Mouse (Mus musculus) granulocyte monocyte progenitor cell, adult 5-6 weeks (primary cell): ENCODE data around the gene Tnfsf12. TPM values are rescaled to one million over a fixed set of nuclear protein-coding genes. Genes with fewer than 3 reads are reported as not detected.
"Not testable (repeated sequence)": the region's sequence is repeated elsewhere in the genome, so short reads cannot be mapped to it uniquely, and the experiment has no call there.

Source experiments
- ATAC-seq: replicated peaks from 2 replicates; pipeline ENCODE4 v1.8.0; 2016; ENCODE audit warnings: mild to moderate bottlenecking, moderate TSS enrichment, inconsistent platforms; ENCODE audit not compliant: poor library complexity, severe bottlenecking
- total RNA-seq, 2 experiments: library from RNA; stranded (forward) in 1 of 2; stranded (reverse) in 1 of 2; fragments of 200-712, 200-1000 nt in 1 of 2; fragments of >200 nt in 1 of 2; fragmentation: Nextera tagmentation in 1 of 2; gene quantifications; 2 replicates each; pipeline ENCODE4 v1.2.3; 2014 to 2017

Gene Tnfsf12
- total RNA-seq, 2 experiments from 2014 or later, result 0.46 to 2.1 TPM

DNA sequence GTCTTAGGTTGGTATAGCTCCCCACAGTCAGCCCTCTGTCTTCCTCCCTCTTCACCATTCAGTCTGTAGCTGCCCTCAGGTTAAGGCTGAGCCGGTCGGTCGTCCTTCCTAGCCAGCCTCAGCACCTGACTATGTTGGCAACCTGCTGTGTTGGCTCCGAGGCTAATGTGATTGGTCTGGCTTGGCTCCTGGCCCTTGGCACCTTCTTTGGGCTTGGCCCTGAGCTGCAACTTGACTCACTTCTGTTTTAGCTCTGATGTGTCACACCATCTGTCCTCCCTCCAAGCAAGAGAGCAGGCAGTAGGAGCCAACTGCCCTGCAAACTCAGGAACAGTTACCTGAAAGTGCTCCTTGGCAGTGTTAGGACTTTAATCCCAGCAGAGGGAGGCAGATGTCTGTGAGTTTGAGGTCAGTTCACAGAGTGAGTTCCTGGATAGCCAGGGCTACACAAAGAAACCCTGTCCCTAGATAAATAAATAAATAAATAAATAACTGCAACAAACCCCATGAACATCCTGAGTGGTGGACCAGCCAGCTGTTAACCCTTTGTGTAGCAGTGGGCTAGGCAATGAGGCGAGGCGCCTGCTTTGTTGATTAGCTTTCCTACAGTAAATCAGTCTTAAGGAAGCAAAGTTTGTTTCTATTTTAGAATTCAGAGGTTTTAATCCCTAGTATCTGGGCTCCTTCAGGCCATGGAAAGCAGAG, 11.3 kb upstream of the Tnfsf12 start:
- no peak for ATAC-seq

DNA sequence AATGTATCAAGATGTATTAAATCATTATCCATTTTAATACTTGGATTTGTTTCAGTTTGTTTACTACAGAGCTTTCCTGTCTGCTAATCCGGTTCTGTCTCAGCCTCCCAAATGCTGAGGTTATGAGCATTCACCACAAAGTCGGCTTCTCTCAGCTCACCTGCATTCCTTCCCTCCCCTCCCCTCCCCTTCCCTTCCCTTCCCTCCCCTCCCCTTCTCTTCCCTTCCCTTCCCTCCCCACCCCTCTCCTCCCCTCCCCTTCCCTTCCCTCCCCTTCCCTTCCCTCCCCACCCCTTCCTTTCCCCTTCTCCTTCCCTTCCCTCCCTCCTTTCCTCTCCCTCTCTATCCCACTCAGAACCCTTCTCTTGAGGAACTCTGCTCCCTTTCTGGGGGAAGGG, 9.0 kb upstream of the Tnfsf12 start:
- no peak for ATAC-seq

DNA sequence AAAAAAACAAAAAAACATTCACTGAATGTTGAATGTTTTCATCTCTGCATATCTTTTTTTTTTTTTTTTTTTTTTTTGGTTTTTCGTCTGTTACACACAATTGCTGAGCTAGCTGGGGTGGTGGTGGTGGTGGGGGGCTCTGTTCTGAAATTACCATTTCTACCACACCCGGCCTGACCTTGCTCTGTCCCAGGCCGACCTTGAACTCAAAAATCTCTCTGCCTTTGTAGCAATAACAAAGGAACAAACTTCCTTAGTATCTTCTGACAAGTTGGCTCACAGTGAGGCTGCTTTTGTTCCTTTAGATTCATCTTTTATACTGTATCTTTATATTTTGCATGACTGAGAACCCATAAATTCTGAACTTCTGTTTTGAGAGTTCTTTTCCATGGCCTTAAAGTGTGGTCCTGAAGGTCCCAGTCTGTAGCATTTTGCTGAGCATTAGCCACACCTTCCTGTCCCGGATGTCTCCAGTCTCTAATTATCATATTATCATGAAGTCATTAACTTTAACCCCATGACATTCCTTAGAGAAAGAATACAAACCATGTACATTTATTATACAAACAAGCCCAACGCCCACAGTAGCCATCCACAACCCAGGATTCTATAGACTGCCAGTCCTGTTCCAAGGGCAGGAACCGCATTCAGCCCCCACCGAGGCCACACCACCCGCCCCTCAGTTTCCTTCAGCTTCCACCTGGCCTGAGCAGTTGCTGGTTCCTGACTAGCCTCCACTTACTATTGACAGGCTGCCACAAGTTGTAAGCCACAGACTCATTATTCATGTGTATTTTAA, 8.4 kb upstream of the Tnfsf12 start:
- no peak for ATAC-seq

DNA sequence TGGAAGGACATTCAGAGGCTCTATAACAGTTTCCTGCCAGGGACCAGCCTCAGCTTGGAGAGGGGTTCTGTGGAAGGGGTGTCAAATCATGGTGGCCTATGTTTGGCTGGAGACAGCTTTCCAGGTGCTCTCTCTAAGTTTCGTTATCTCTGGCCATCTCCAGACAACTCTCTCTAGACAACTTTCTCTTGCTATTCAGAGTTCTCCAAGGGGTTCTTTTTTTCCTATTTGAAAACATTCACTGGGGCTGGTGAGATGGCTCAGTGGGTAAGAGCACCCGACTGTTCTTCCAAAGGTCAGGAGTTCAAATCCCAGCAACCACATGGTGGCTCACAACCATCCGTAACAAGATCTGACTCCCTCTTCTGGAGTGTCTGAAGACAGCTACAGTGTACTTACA, 7.7 kb upstream of the Tnfsf12 start:
- ATAC-seq, result not testable (repeated sequence)

DNA sequence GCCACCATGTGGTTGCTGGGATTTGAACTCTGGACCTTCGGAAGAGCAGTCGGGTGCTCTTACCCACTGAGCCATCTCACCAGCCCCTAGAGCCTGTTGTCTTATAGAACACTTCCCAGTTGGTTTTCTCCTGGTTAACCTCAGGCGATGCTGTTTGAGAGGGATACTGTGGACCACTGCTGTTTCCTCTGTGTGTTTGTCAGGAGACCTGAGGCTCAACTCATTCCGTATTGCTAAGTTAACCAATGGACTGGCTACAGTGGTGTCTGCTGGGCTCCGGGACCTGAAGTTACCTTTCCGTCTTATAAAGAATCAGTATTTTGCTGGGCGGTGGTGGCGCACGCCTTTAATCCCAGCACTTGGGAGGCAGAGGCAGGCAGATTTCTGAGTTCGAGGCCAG, 7.2 kb upstream of the Tnfsf12 start:
- ATAC-seq, result not testable (repeated sequence)

DNA sequence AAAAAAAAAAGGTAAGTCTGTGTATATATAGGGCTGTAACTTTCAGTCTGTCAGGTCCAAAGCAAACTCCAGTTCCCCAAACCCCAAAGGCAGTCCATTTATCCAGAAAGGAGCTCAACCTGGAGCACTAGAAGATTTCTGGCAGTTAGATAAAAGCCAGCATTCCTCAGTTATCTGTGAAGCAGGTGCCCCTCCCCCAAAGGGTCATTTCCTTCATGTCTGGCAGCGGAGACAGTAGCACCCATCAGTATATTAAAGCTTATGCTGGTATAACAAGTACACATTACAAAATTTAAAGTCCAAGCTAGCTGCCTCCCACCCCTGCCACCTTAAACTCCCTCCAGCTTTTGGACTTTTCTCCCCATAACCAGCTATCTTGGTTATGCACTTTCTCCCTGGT, 3.9 kb upstream of the Tnfsf12 start:
- no peak for ATAC-seq

DNA sequence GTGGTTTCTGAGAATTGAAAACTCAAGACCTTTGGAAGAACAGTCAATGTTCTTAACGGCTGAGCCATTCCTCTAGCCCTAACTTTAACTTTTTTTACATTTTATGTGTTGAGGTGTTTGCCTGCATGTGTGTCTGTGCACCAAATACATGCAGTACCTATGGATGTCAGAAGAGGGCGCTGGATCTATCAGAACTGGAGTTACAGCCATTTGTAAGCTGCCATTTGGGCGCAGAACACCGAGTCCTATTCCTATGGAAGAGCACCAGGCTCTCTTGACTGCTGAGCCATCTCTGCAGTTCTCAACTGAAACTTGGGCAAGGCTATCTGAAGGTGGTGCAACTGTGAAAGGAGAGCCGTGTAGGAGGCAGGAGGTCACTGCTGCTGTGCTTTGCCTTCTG, 2.9 kb upstream of the Tnfsf12 start:
- ATAC-seq, result no peak

DNA sequence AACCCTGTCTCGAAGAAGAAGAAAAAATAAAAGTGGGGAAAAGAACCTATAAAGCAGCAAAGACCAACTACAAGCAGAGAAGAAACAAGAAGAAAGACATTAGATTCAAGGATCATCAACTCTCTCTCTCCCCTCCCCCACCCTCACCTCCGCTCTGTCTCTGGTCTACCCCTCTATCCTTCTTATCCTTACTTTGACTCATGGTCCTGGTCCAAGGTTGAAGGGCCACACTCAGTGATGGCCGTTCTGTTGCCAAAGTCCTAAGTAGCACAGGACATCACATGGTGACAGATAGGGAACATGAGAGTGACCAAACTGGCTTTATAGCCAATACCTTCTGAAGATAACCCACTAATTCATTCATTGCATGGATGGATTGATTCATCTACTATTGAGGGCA, 1.7 kb upstream of the Tnfsf12 start:
- no peak for ATAC-seq

DNA sequence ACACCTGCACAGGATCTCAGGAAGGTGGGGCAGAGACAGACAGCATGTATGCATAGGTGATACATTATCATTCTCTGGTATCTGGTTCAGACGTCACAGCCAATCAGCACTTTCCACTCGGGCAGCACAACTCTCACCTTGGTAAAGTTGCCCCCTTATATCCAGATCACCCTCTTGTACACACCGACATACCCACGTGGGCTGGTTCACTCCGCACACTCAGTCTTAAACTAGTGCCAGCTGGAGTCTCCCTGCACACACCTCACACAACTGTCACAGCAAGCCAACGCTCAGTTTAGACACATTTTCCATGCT, 646 bp downstream of the Tnfsf12 start:
- no peak for ATAC-seq

DNA sequence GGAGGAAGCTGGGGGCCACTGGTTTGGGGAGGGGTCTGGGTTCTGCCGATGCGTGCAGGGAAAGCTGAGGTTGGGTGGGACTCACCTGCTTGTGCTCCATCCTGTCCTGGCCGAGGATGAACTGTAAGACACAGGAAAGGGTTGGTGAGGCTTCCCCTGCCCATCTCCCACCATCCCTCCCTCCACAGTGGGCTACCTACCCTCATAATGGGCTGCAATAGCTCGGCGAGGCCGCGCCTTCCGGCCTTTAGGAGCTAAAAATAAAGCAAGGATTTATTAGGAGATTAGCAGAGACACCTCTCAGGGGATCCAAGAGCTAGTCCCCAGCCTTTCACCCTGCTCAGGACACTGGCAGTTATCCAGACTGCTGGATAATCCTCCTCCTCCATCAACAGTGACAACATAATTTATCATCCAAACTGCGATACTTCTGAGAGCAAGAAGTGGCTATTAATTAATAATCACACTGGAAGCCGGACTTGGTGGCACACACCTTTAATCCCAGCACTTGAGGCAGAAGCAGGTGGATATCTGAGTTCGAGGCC, 2.2 kb downstream of the Tnfsf12 start:
- no peak for ATAC-seq

DNA sequence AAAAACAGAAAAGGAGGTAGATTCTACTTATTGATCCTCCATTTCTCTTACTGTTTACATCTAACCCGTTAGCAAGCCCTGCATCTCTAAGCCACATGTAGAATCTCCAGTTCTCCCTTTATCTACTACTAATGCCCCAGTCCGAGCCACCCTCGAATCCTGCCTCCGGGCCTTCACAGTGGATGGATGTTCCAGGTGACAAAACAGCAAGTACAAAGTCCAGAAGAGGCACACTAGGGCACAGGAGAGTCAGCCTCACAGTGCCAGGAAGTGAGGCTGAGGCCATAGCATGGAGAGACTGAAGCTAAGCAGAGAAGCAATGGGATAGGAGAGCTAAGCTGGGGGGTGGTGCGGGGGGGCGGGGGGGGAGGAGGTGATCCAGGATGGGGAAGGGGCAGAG, 2.8 kb downstream of the Tnfsf12 start:
- no peak for ATAC-seq

DNA sequence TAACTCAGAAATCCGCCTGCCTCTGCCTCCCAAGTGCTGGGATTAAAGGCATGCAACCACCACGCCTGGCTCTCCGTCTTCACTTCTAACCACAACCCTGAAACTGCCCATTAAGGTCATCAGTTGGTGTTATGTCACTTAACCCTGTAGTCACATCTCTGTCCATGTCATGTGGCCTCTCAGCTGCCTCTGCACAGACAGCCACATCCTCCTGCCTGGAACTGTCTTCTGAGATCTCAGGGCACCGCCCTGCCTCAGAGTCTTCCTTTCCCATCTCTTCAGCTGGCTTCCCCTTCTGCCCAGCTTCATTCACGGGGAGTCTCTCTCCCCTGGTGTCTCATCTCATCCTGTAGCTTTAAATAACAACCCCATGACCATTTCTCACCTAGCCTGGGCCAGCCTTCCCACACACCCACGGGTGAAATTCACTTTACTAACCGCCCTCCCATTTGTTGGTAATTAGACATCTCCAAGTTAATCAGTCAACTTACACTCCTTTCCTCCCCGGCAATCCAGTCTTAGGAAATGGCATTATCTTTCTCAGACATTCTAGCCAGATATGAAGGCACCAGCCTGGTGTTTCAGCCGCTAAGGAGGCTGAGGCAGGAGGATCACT, 3.3 kb downstream of the Tnfsf12 start:
- peak; percentile 54 for ATAC-seq

DNA sequence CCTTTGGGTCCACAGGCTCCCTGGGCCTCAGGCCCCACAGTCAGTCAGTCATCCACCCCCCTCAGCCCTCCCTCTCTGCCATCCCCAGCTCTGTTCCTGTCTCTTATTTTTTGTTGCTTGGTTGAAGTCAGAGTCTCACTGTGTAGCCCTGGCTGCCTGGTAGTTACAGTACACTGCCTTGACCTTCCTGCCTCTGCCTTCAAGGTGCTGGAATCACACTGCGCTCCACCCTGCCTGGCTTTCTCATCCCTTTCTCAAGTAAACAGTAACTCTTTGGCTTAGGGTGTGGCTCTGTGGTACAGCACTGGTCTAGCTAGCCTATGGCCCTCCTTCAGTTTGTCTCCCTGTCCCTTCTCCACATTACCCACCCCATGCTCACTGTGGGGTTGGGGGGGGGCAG, 5.8 kb downstream of the Tnfsf12 start:
- ATAC-seq, result no peak

DNA sequence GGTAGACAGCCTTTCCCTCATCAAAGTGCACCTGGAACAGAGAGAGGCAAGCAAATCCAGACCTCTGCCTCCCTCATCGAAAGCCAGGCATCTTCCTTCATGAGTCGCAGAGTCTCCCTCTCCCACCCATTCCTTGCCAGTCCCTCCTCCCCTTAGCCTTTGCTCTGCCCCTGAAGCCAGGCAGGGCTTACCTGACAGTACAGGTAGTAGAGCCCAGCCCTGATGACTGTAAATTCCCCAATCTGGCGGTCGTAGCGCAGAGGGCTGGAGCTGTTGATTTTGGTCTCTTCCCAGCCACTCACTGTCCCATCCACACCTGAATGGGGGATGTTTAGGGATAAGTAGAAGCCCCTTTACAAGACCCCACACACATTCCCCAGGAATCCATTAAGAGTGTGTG, 8.6 kb downstream of the Tnfsf12 start:
- no peak for ATAC-seq

DNA sequence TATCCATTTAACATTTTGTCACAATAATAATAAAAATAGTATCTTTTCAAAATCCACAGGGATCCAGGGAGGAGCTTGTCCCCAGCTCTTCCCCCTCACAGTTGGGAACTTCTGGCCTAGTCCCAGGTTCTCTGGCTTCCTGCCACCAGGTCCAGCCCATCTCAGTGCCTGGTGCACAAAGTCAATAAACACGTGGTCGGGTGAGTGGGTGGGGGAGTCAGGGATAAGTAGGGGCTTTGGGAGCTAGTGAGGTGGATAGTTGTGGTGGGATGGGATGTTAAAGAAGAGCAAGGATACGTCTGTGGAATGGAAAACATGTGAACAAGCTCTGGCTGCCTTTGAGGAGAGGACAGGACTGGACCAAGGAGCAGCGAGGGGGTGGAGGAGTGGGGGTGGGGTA, 9.3 kb downstream of the Tnfsf12 start:
- ATAC-seq, result no peak

DNA sequence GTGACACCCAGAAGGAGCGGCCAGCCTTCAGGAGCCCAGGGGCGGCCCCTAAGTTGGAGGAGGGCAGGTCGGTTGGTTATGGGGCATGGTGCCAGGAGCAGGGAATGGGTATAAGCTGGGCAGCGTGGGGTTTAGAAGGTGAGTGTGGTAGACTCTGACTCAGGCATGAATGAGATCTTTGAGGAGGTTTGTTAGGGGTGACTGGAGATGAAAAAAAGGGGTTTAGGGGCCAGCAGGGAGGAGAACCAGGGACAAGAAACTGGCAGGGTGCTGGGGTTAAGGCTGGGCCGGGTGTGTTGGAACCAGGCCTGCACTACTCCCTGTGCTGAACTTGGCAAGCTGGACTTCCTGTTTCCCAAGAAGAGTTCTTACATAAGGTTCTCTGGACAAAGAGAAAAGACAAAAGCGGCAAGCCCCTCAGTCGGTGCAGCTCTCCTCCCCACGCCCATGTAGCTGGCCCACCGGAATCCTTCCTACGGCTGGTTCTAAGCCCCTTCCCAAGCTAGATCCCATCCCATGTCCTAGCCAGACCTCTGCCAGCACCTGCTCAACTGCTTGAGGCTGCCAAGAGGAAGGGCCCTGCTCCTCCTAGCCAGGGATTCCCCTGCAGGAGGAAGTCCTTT, 10.0 kb downstream of the Tnfsf12 start, which contains the start of gene Tnfsf13:
Gene Tnfsf13 (minus strand): TSS at position 259 of the 623 bp plus-strand sequence.
- ATAC-seq, result peak; percentile 42

DNA sequence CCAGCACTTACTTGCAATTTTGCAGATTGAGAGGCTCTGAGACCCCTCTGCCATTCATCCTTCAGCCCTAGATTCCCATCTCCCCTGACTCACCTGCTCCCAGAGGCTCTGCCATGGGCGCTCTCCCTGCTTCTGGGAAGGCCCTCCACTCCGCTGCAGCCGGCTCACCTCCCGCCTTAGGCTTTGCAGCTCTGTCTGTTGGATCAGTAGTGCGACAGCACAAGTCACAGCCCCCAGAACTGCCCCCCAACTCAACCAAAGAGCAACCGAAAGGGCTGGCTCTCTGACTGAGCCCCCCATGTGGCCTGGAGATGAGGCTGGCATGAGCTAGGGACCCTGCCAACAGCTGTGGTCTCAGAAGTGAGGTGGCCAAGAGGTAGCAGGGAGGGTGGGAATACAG, 10.7 kb downstream of the Tnfsf12 start:
- ATAC-seq, result no peak

DNA sequence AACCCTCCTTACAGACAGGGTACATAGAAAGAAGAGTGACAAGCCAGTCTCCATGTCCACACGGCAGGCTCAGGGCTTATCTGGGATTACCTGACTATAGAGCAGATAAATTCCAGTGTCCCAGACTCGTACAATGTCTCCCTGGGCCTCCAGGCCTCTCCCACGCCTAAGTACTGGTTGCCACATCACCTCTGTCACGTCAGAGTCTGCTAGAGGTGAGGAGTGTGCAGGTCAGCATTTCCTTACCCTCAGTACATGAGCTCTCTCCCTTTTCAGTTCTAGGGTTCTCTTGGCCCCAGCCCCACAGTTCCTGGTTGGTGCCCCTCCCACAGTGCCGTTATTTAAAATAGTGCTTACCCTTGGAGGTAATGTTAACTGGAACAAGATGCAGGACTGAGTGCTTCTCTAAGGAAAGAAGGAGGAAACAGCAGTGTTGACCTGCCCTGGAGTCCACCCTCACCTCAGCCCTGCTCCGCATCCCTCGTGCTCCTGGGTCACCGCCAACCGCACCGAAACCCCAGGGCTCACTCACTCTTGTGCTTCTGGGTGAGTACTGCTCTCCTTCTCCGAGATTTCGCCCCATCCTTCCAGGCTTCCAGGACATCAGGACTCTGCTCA, 11.4 kb downstream of the Tnfsf12 start:
- no peak for ATAC-seq

DNA sequence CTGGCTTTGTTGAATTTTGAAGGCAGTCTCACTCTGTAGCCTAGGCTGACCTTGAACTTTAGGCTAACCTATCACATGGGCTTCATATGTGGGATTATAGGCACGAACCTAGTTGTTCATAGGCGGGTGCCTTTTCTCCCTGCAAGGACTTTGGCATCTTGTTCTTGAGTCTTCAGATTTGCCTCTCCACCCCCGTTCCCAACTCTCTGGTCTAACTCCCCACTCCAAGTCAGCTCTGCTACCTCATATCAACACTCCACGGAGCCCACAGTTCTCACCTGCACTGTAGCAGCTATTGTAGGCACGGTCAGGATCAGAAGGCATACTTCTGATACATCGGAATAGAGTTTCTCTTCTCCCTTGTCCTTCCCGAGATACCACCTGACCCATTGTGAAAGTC, 12.1 kb downstream of the Tnfsf12 start:
- ATAC-seq, result no peak

DNA sequence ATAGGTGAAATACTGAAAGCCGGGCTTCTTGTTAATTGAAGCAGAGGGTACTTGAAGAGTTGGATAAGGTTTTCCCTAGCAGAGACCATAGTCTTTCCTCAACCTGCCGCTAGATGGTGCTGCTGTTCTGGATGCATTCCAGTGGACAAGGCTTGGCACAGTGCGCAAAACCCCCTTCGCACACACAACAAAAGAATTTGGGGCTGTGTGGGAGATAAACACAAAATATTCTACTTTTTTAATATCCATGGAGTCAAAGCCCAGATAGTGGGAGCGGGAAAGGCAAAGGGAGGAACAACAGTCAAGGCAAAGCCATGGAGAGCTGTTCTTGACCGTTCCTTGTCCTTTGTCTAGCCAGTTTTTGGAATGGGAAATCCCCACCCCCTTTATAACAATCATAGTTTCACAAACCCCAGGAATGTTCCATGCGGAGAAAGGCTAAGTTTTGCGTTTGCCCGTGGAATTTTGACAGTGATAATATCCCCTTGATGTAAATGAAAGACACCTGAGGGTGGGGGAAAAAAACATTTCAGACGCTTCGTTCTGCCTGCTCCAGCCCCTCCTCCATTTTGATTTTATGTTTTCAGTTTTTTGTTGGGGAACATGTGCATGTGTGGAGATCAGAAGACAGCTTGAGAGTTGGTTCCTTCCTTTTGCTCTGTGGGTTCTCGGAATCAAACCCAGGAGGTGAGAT, 12.7 kb downstream of the Tnfsf12 start:
- ATAC-seq, result peak; percentile 34
